Mouse (Mus musculus): Measurements from ENCODE around the gene Adora1. TPM values are rescaled to one million over a fixed set of nuclear protein-coding genes. Genes with fewer than 3 reads are reported as not detected.
"Not testable (repeated sequence)": the region's sequence is repeated elsewhere in the genome, so short reads cannot be mapped to it uniquely, and the experiment has no call there.

The Adora1 gene
- polyA plus RNA-seq, 1 experiment: not detected

GRCm38 (mm10) chr1:134272754-134273250 is 37.6 kb upstream of the Adora1 start:
- TF ChIP-seq POLR2A (IDR thresholded peaks at IDR 0.05; ENCODE audit: borderline replicate concordance, low read depth, low read length) (no peak), CTCF (IDR thresholded peaks at IDR 0.05; ENCODE audit: low read depth, low read length) (no peak)
- Histone ChIP-seq H3K4me3 (ENCODE audit: insufficient read depth, low read length) (no peak overlapping the region), H3K4me1 (ENCODE audit: control insufficient read depth, insufficient read depth, low read length) (no peaks in the 10 kb centered on the region), H3K27ac (ENCODE audit: insufficient read depth, low read depth, low read length) (no peak overlapping the region)

DNA sequence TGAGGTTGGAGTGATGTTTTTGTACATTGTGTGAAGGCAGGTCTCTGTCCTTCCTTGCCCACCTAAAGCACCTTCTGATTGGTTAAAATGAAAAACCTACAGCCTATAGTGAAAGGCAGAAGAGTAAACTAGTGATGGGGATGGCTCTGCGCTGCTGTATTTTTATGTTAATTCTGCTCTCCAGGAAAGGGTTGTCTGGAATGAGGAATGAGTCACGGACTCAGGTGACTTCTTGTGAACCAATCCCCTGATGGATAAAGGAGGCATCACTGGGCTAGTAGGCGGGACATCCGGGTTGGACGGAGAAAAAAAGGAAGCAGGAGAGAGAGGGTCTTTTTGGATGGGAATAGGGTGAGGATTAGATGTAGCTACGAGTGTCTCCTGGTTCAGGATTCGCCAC is 34.8 kb upstream of the Adora1 start:
- TF ChIP-seq POLR2A (IDR thresholded peaks at IDR 0.05; ENCODE audit: borderline replicate concordance, low read depth, low read length): no peak
- no peak for TF ChIP-seq CTCF (IDR thresholded peaks at IDR 0.05; ENCODE audit: low read depth, low read length)
- no peak overlapping the region for H3K4me3 ChIP-seq (ENCODE audit: insufficient read depth, low read length)
- no peak overlapping the region for H3K27ac ChIP-seq (ENCODE audit: insufficient read depth, low read depth, low read length)
- H3K4me1 ChIP-seq (ENCODE audit: control insufficient read depth, insufficient read depth, low read length): no peaks in the 10 kb centered on the region

DNA sequence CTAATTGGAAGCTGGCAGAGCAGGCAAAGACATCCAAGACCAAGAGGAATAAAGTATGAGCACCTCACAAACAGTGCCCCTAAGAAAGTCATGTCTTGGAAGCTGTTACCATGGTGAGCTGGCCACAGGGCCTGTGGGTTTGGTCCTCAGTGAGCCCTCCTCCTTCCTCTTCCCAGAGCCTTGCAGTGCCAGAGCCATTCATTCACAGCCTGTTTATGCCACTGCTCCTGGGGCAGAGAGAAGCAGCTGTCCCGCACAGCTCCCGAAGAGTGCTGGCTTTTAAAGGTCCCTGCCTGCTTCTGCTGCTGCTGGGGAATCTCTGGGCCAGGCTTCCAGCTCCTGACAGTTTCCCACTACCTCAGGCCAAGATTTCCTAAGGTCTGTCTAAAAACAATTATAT is 30.6 kb upstream of the Adora1 start:
- TF ChIP-seq CTCF (IDR thresholded peaks at IDR 0.05; ENCODE audit: low read depth, low read length): no peak
- TF ChIP-seq POLR2A (IDR thresholded peaks at IDR 0.05; ENCODE audit: borderline replicate concordance, low read depth, low read length): no peak
- H3K4me3 ChIP-seq (ENCODE audit: insufficient read depth, low read length): no peak overlapping the region
- no peak overlapping the region for H3K27ac ChIP-seq (ENCODE audit: insufficient read depth, low read depth, low read length)
- H3K4me1 ChIP-seq (ENCODE audit: control insufficient read depth, insufficient read depth, low read length): no peaks in the 10 kb centered on the region

GRCm38 (mm10) chr1:134264341-134264740 is 29.1 kb upstream of the Adora1 start:
- Histone ChIP-seq H3K4me1 (ENCODE audit: control insufficient read depth, insufficient read depth, low read length) (no peaks in the 10 kb centered on the region), H3K27ac (ENCODE audit: insufficient read depth, low read depth, low read length) (no peak overlapping the region), H3K4me3 (ENCODE audit: insufficient read depth, low read length) (no peak overlapping the region)
- TF ChIP-seq CTCF (IDR thresholded peaks at IDR 0.05; ENCODE audit: low read depth, low read length): no peak
- no peak for TF ChIP-seq POLR2A (IDR thresholded peaks at IDR 0.05; ENCODE audit: borderline replicate concordance, low read depth, low read length)

GRCm38 (mm10) chr1:134249681-134250080 is 14.4 kb upstream of the Adora1 start:
- not testable (repeated sequence) for H3K4me1 ChIP-seq (ENCODE audit: control insufficient read depth, insufficient read depth, low read length); H3K4me3 ChIP-seq (ENCODE audit: insufficient read depth, low read length); H3K27ac ChIP-seq (ENCODE audit: insufficient read depth, low read depth, low read length)

DNA sequence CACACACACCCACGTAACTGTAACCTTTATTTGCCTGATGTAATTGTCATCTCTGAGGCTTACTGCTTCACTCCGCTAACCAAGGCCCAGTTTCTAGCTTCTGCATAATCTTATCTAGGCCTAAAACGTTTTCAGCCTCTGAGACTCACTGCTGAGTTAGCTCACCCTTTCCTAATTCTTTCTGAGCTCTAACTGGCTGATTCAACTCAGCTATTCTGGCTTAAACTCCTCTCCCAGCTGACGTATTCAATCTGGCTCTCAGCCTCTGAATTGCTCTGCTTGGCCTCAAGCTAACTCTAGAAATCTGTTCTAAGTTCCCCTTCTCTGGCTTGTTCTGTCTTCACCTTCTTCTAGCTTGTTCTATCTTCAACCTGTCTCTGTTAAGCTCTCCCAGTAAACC is 11.4 kb upstream of the Adora1 start:
- TF ChIP-seq CTCF (IDR thresholded peaks at IDR 0.05; ENCODE audit: low read depth, low read length) (no peak), POLR2A (IDR thresholded peaks at IDR 0.05; ENCODE audit: borderline replicate concordance, low read depth, low read length) (no peak)
- Histone ChIP-seq H3K4me3 (ENCODE audit: insufficient read depth, low read length) (no peak overlapping the region), H3K4me1 (ENCODE audit: control insufficient read depth, insufficient read depth, low read length) (0 out of 2 replicates have a peak, but pooled peaks cover 3% of the 10 kb centered on the region), H3K27ac (ENCODE audit: insufficient read depth, low read depth, low read length) (no peak overlapping the region)

DNA sequence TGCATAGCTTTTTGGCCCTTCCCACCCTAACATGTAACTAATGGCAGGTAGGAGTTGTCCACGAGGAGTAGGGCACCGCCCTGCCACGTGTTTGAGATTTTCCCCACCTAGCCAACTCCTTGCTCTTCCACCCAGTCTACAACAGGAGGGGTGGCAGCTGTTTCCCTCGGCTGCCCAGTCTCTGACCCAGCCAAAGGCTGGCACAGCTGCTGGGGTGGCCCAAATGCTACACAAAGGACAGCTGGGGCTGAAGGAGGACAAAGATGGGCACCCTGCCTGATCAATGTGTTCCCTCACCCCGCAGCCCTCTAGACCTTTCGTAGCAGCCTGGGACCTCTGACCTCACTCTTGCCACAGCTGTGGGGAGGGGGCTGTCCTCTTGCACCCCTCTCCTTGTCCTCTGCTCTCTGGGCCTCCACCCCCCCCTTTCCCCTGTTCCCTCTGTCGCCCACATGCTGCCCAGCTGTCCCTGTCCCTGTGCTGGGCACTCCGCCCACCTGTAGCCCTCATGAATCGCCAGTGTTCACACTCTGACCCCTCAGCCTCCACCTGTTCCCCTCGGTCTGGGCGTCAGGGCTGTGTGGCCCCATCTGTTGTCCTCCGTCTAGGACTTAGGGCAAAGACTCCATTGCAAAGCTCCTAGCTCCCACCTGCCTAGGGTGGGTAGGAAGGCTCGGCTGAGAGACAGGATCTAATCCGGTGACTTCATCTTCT is 9.9 kb upstream of the Adora1 start:
- H3K4me3 ChIP-seq (ENCODE audit: insufficient read depth, low read length): no peak overlapping the region
- H3K27ac ChIP-seq (ENCODE audit: insufficient read depth, low read depth, low read length): no peak overlapping the region
- H3K4me1 ChIP-seq (ENCODE audit: control insufficient read depth, insufficient read depth, low read length): 0 out of 2 replicates have a peak, but pooled peaks cover 3% of the 10 kb centered on the region
- no peak for TF ChIP-seq CTCF (IDR thresholded peaks at IDR 0.05; ENCODE audit: low read depth, low read length)
- no peak for TF ChIP-seq POLR2A (IDR thresholded peaks at IDR 0.05; ENCODE audit: borderline replicate concordance, low read depth, low read length)

DNA sequence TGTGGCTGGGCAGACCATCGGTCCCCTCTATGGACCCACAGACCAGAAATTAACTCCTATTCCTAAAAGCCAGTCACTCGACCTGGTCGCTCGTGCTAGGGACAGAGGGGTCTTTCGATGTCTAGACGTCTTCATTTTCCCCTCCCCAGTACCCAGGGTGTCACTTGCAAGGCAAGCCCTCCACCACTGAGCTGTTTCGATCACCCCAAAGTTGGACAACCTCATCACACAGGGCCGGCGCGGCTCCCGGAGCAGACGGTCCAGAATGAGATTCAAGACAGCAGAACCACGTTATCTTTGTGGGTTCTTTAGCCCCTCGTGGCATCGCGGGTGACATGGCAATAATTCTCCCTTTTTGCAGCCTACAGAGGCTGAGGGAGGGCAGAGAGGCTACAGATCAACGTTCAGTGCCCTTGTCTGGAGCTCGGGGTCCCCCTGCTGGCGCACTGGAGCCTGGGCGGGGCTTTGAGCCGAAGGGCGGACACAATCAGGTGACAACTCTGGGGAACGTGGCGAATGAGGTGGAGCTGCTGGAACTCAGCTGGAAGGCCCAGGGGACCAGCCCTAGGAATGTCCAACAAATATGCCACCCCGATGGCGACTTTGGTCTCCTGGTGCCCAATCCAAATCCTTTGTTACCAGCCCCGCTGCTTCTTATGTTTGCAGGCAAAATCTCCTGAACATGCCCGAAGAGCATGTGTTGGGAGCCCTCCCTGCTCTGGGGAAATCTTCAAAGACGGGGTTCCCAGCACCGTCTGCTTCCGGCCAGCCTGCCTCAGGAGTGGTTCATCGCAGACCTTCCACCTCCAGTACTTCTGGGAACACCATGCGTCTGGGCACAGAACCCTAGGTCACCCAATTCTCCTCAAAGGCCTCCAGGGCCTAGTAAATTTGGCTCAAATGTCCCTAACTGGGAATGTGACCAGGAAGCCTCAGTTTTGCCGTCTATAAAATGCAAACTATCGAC is 9.0 kb upstream of the Adora1 start:
- TF ChIP-seq CTCF (IDR thresholded peaks at IDR 0.05; ENCODE audit: low read depth, low read length) (peak; percentile 43), POLR2A (IDR thresholded peaks at IDR 0.05; ENCODE audit: borderline replicate concordance, low read depth, low read length) (no peak)
- Histone ChIP-seq H3K4me1 (ENCODE audit: control insufficient read depth, insufficient read depth, low read length) (0 out of 2 replicates have a peak, but pooled peaks cover 3% of the 10 kb centered on the region), H3K4me3 (ENCODE audit: insufficient read depth, low read length) (no peak overlapping the region), H3K27ac (ENCODE audit: insufficient read depth, low read depth, low read length) (no peak overlapping the region)

- Histone ChIP-seq H3K27ac (ENCODE audit: insufficient read depth, low read depth, low read length) (no peak overlapping the region), H3K4me3 (ENCODE audit: insufficient read depth, low read length) (no peak overlapping the region), H3K4me1 (ENCODE audit: control insufficient read depth, insufficient read depth, low read length) (0 out of 2 replicates have a peak, but pooled peaks cover 3% of the 10 kb centered on the region)
- TF ChIP-seq CTCF (IDR thresholded peaks at IDR 0.05; ENCODE audit: low read depth, low read length) (no peak), POLR2A (IDR thresholded peaks at IDR 0.05; ENCODE audit: borderline replicate concordance, low read depth, low read length) (no peak)
Observed at GRCm38 (mm10) chr1:134243505-134243904, 8.3 kb upstream of the Adora1 start.

GRCm38 (mm10) chr1:134242286-134242685 is 7.1 kb upstream of the Adora1 start:
- no peak for TF ChIP-seq CTCF (IDR thresholded peaks at IDR 0.05; ENCODE audit: low read depth, low read length)
- no peak for TF ChIP-seq POLR2A (IDR thresholded peaks at IDR 0.05; ENCODE audit: borderline replicate concordance, low read depth, low read length)
- Histone ChIP-seq H3K4me1 (ENCODE audit: control insufficient read depth, insufficient read depth, low read length) (0 out of 2 replicates have a peak, but pooled peaks cover 3% of the 10 kb centered on the region), H3K27ac (ENCODE audit: insufficient read depth, low read depth, low read length) (no peak overlapping the region), H3K4me3 (ENCODE audit: insufficient read depth, low read length) (no peak overlapping the region)

Measured in bone marrow macrophage, adult 2 months (primary cell).